Mouse (Mus musculus) R1 (cell line): ENCODE measurements around the gene Rprd1b.

Experiments used
- DNase-seq: peaks from one replicate; pipeline ENCODE4 v3.0.0-alpha.2; 2018; ENCODE audit warnings: low read depth, low spot score

The Rprd1b gene

DNA sequence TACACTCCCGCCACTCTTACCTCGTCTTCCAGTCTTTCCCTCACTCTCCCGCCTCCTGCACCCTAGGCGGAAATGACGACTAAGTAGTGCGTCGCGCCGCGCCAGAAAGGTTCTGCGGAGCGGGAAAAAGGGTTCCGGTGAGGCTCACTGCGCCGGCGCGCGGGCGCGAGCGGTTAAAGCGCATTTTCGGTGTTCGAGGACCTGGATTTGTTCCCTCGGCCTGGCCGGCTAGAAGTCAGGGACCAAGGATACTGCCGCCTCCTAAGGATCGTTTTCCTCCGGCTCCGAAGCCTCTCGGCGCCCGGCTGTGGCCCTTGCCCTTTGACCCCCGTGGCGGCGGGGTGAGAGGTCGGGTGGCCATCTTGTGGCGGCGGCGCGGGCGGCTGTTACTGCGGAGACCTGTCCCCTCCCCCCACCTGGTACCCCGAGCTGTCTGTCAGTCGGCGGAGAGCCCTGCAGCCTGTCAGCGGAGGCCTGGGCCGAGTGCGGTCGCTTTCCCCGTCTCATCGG lies at the start of gene Rprd1b, which contains the start of gene Tti1:
Gene Rprd1b (plus strand): TSS at position 144 of the 510 bp plus-strand sequence.
Gene Tti1 (minus strand): TSS at position 80 of the 510 bp plus-strand sequence.
- DNase-seq: peak; percentile 98

GRCm38 (mm10) chr2:157979241-157979640 lies 49.1 kb upstream of the Rprd1b start:
- no peak for DNase-seq

GRCm38 (mm10) chr2:157982727-157983126 lies 45.6 kb upstream of the Rprd1b start:
- no peak for DNase-seq

- no peak for DNase-seq
Measured at GRCm38 (mm10) chr2:157983276-157983675, 45.0 kb upstream of the Rprd1b start.

GRCm38 (mm10) chr2:157985611-157986010 lies 42.7 kb upstream of the Rprd1b start:
- DNase-seq: no peak

GRCm38 (mm10) chr2:157986235-157986634 lies 42.1 kb upstream of the Rprd1b start:
- no peak for DNase-seq

DNA sequence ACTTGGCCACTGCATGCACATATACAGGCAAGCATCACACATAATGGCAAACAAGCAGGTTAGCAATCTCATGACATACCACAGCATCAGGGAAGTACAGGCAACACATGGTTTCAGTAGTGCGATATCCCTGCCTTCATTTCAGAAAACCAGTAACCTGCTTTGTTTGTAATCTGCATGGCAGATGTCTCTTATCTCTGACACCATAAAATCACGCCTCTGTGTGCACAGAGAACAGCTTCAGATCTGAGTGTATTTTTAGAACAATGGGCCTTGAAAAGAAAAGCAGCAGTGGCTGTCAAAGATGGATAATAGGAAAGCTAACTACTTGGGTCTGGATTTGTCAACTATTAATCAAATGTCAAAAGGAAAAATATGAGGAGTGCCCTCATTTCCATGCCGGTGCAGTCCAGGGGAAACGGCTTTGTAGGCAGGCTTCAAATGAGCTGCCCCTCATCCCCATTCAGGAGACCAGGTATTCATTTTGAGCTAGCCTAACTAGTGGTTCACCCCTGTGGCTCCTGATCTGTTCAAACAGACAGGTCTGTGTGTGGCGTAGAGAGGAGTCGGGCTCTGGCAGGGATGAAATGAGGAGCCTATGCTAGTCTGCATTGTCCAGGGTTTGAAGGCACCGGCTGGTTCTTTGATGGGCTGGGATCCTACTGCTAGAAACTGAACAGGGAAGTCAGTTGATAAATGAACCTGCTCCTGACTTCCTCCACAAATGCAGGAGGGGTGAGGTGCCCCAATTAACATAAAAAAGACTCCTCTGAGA lies 39.7 kb upstream of the Rprd1b start:
- DNase-seq: no peak

DNA sequence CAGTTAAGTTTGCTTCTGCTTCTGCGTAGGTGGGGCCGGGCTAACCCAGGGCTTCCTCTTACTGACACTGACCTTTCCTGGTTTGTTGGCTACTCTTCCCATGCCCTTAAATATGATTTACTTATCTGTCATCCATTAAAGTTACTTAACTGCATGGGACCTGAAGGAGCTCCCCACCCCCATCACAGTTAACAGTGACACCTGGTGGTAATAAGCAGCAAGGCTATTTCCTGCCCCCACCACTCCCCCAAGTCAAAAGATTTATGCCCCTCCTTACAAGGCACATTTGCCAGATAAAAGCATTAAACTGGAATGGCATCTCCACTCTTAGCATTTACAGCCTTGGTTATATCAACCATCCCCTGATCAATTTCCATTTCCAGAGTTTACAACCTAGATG lies 38.4 kb upstream of the Rprd1b start:
- peak; percentile 42 for DNase-seq

DNA sequence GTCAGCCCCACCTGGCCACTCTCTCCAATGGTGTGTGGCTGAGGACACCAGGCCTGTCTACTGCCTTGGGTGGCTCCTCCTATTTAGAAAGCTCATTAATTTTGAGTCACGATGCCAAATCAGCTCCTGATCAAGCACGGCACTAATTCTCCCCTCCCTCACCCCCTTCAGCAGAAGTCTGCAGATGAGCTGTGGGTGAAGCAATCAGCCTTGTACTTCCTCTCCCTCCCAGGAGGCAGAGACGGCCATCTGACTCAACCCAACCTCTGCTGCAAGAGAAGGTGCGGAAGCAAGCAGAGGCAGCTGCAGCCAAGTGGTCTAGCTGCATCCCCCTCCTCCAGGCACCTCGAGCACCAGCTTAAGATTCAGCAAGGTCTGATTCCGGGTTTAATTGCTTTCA lies 37.3 kb upstream of the Rprd1b start:
- DNase-seq: no peak

GRCm38 (mm10) chr2:157992501-157992900 lies 35.8 kb upstream of the Rprd1b start:
- no peak for DNase-seq

DNA sequence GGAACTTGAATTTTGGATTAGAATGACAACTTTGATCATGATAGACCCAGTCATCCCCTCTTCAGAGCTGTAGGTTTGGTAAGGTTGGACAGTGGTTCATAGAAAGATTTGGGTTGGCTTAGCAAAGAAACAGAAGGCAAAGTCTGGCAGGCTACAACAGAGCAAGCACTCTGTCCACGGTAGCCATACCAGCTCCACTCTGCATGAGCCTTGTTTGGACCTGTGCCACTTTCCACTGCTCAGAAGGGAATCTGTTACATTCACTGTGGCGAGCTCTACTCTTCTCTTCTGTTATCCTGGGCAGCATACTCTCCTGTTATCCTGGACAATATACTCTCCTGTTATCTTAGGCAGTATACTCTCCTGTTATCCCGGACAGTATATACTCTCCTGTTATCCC lies 29.5 kb upstream of the Rprd1b start:
- no peak for DNase-seq

DNA sequence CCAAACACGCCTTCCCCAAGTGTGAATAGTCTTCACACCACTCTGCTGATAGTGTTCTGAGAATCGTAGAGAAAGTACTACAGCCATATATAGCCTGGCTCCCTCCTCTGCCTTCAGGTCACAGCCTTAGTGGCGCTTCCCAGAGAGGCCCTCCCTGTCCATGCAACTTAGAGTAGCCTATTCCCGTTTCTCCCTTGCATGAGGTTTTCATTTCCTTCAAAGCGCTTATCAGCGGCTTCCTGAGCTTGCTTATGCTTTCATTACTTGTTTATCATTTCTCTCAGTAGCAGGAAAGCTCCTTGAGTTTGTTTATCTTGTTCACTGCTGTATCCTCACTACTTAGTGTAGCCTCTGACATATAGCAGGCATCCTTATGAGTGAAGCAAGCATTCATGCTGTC lies 23.7 kb upstream of the Rprd1b start:
- DNase-seq: no peak

- peak; percentile 59 for DNase-seq
Measured at GRCm38 (mm10) chr2:158005641-158006040, 22.7 kb upstream of the Rprd1b start.

- no peak for DNase-seq
Measured at GRCm38 (mm10) chr2:158009373-158009772, 18.9 kb upstream of the Rprd1b start.

- DNase-seq: no peak
Measured at GRCm38 (mm10) chr2:158012608-158013007, 15.7 kb upstream of the Rprd1b start.

- no peak for DNase-seq
Measured at GRCm38 (mm10) chr2:158017330-158017729, 11.0 kb upstream of the Rprd1b start.

GRCm38 (mm10) chr2:158027855-158028353 lies 393 bp upstream of the Rprd1b start:
- no peak for DNase-seq

GRCm38 (mm10) chr2:158030007-158030406 lies 1.7 kb downstream of the Rprd1b start:
- no peak for DNase-seq

DNA sequence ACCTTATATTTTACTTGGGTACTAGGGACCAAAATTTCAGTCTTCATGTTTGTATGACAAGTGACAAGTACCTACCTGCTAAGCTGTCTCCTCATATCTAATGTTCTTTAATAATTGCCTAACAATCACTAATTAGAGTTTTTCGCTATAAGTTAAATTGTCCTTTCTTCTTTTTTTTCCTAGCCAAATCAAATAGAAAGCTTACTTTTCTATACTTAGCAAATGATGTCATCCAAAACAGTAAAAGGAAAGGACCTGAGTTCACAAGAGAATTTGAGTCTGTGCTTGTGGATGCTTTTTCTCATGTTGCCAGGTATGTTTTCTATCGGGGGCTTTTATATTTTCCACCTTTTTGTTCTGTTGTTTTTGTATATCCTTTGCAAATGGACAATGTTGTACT lies 7.5 kb downstream of the Rprd1b start:
- DNase-seq: no peak

DNA sequence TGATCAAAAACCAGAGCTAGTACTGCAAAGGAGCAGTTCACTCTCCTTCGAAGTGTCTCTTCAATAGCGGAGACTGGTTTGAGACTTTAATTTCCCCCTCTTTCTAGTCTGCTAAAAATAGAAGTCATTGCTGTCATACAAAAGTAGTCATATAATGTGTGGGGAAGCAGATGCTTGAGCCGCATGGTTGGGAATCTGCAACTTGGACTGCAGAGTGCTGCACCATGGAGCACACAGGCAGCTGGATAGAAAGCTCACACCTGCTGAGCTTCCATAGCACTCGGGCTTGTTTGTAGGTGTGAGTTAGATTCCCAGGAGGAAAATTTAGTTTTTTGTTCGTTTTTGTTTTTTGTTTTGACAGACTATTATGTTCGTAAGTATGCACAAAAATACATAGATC lies 8.1 kb downstream of the Rprd1b start:
- DNase-seq: no peak

DNA sequence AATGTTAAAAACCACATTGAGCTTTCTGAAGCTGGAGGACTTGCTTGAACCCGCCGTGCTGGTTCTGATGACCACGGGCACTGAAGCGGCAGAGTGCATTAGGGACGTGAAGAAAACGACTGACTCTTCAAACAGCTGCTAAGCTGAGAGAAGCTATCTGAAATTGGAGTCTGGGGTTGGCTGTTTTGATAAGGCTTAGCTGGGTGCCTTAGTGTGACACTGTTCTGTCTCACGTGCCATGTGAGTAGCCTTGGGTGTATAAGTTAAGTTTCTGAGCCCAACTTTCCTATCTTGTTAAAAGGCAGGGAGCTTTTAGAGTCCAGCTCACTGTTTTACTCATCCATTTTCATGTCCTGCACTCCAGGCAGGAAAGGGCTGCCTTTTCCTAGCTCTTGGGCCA lies 8.7 kb downstream of the Rprd1b start:
- no peak for DNase-seq

DNA sequence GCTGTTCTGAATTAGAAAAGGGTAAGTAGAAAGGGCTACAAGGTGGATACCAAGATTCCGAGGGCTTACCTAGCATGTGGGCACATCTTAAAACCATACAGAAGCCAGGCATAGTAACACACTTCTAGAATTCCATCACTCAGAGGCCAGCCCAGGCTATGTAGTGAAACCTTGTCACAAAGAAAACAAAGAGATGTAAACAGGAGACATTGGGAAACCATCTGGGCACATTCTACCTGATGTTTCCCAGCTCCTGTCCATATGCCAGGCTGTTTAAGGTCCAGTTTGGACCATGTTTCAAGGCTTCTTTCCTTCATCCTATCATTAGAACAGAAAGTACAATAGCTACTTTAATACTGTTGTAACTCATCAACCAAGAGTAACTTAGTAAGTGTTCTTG lies 9.3 kb downstream of the Rprd1b start:
- no peak for DNase-seq

DNA sequence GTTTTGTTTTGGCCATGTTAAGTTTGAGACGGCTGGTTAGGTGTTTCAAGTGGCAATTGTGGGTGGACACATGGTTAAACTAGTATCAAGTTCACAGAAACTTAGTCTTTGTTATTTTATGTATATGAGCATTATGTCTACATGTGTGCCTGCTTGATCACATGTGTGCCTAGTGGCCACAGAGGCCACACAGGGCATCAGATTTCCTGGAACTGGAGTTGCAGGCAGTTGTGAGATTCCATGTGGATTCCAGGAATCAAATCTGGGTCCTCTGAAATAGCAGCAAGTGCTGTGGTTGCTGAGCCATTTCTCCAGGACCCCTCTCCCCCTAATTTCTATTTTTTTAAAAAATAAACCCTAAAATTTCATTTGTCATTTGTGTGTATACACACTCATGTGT lies 11.4 kb downstream of the Rprd1b start:
- no peak for DNase-seq
